Mouse (Mus musculus) heart, postnatal 0 days (tissue): ENCODE data around the gene Eif3f.

ENCODE experiments used
- CTCF ChIP-seq: IDR thresholded peaks from 2 replicates; pipeline ENCODE4 v1.5.1; 2016; ENCODE audit warnings: antibody characterized with exemption, control low read depth, low read depth
- EP300 ChIP-seq: IDR thresholded peaks from 2 replicates; pipeline ENCODE4 v1.6.1; 2016; ENCODE audit warnings: antibody characterized with exemption, low read depth

GRCm38 (mm10) chr7:108965968-108966367 is 31.8 kb downstream of the Eif3f start:
- TF ChIP-seq CTCF: 0 out of 2 replicates have a peak, but pooled peaks have one; percentile 18
- TF ChIP-seq EP300: no peak
